Mouse (Mus musculus): ENCODE measurements at regions not wholly inside any gene's neighbourhood (a gene's known extent, or its start where the extent isn't known, plus 50 kb on each side); places are given as distances from the start of the nearest gene placed in this dataset.

- H3K27me3 ChIP-seq (replicated peaks; ENCODE audit: low read depth, poor library complexity, severe bottlenecking) = no peaks in the 10 kb centered on the region
- 76% methylated on average over 6 of the region's 6 CpGs for WGBS
Observed at GRCm38 (mm10) chr10:119146342-119146741, 93.5 kb downstream of the Cand1 start.

GRCm38 (mm10) chr10:119142866-119143265 is 97.0 kb downstream of the Cand1 start:
- Histone ChIP-seq H3K4me3 (no peak overlapping the region), H3K27me3 (replicated peaks; ENCODE audit: low read depth, poor library complexity, severe bottlenecking) (no peaks in the 10 kb centered on the region), H3K9me3 (no peaks in the 10 kb centered on the region), H3K4me1 (no peaks in the 10 kb centered on the region; the same call in 1 of the 2 replicates), H3K27ac (replicated peaks) (no peak overlapping the region), H3K36me3 (replicated peaks) (no peaks in the 10 kb centered on the region)
- WGBS = 94% methylated on average over 6 of the region's 6 CpGs
- no peak for DNase-seq (ENCODE audit: low spot score)

More at GRCm38 (mm10) chr10:119146342-119146741, 93.5 kb downstream of the Cand1 start:
- no peak overlapping the region for H3K27ac ChIP-seq (replicated peaks)
- no peaks in the 10 kb centered on the region for H3K9me3 ChIP-seq
- no peaks in the 10 kb centered on the region for H3K36me3 ChIP-seq (replicated peaks)
- no peak for DNase-seq (ENCODE audit: low spot score)
- H3K4me3 ChIP-seq = no peak overlapping the region
- H3K4me1 ChIP-seq = no peaks in the 10 kb centered on the region

GRCm38 (mm10) chr10:119142307-119142706 is 97.5 kb downstream of the Cand1 start:
- Histone ChIP-seq H3K4me3 (no peak overlapping the region), H3K27me3 (replicated peaks; ENCODE audit: low read depth, poor library complexity, severe bottlenecking) (no peaks in the 10 kb centered on the region), H3K4me1 (no peaks in the 10 kb centered on the region; the same call in 1 of the 2 replicates), H3K9me3 (no peaks in the 10 kb centered on the region), H3K36me3 (replicated peaks) (no peaks in the 10 kb centered on the region), H3K27ac (replicated peaks) (no peak overlapping the region)
- DNase-seq (ENCODE audit: low spot score) = no peak
- WGBS = 86% methylated on average over 5 of the region's 5 CpGs

- H3K27me3 ChIP-seq (replicated peaks; ENCODE audit: low read depth, poor library complexity, severe bottlenecking) = 0 out of 2 replicates have a peak, but pooled peaks cover 4% of the 10 kb centered on the region
- DNase-seq (ENCODE audit: low spot score) = no peak
- WGBS = 73% methylated on average over 6 of the region's 6 CpGs
- H3K36me3 ChIP-seq (replicated peaks) = no peaks in the 10 kb centered on the region
- no peak overlapping the region for H3K4me3 ChIP-seq
- no peak overlapping the region for H3K27ac ChIP-seq (replicated peaks)
- no peaks in the 10 kb centered on the region for H3K9me3 ChIP-seq
- H3K4me1 ChIP-seq = peaks cover 11% of the 10 kb centered on the region
Observed at GRCm38 (mm10) chr10:119138237-119138636, 101.6 kb downstream of the Cand1 start.

- Histone ChIP-seq H3K4me1 (peaks cover 22% of the 10 kb centered on the region), H3K36me3 (replicated peaks) (no peaks in the 10 kb centered on the region), H3K9me3 (no peaks in the 10 kb centered on the region), H3K27me3 (replicated peaks; ENCODE audit: low read depth, poor library complexity, severe bottlenecking) (0 out of 2 replicates have a peak, but pooled peaks cover 4% of the 10 kb centered on the region), H3K27ac (replicated peaks) (no peak overlapping the region), H3K4me3 (no peak overlapping the region)
- WGBS = 59% methylated on average over 11 of the region's 11 CpGs
- DNase-seq (ENCODE audit: low spot score) = no peak
Observed at GRCm38 (mm10) chr10:119135489-119135924, 104.3 kb downstream of the Cand1 start.

GRCm38 (mm10) chr10:119134797-119135488 is 104.9 kb downstream of the Cand1 start:
- H3K4me3 ChIP-seq = no peak overlapping the region
- peak overlapping the region; percentile 30; the same call in 1 of the 2 replicates for H3K27ac ChIP-seq (replicated peaks)
- peaks cover 22% of the 10 kb centered on the region for H3K4me1 ChIP-seq
- no peaks in the 10 kb centered on the region for H3K9me3 ChIP-seq
- DNase-seq (ENCODE audit: low spot score) = no peak
- no peaks in the 10 kb centered on the region for H3K36me3 ChIP-seq (replicated peaks)
- WGBS = 62% methylated on average over 10 of the region's 10 CpGs
- 0 out of 2 replicates have a peak, but pooled peaks cover 4% of the 10 kb centered on the region for H3K27me3 ChIP-seq (replicated peaks; ENCODE audit: low read depth, poor library complexity, severe bottlenecking)

- no peak overlapping the region for H3K27ac ChIP-seq (replicated peaks)
- peak; percentile 74 for DNase-seq (ENCODE audit: low spot score)
- no peaks in the 10 kb centered on the region for H3K9me3 ChIP-seq
- H3K4me1 ChIP-seq = peaks cover 22% of the 10 kb centered on the region
- no peaks in the 10 kb centered on the region for H3K36me3 ChIP-seq (replicated peaks)
- 28% methylated on average over 16 of the region's 16 CpGs for WGBS
- peak overlapping the region; percentile 14; the same call in 1 of the 2 replicates for H3K4me3 ChIP-seq
- 0 out of 2 replicates have a peak, but pooled peaks cover 4% of the 10 kb centered on the region for H3K27me3 ChIP-seq (replicated peaks; ENCODE audit: low read depth, poor library complexity, severe bottlenecking)
Observed at GRCm38 (mm10) chr10:119131977-119132376, 107.9 kb downstream of the Cand1 start.

- 85% methylated on average over 6 of the region's 6 CpGs for WGBS
- Histone ChIP-seq H3K27me3 (replicated peaks; ENCODE audit: low read depth, poor library complexity, severe bottlenecking) (0 out of 2 replicates have a peak, but pooled peaks cover 4% of the 10 kb centered on the region), H3K36me3 (replicated peaks) (no peaks in the 10 kb centered on the region), H3K4me3 (no peak overlapping the region), H3K9me3 (no peaks in the 10 kb centered on the region), H3K4me1 (peaks cover 21% of the 10 kb centered on the region), H3K27ac (replicated peaks) (no peak overlapping the region)
- no peak for DNase-seq (ENCODE audit: low spot score)
Observed at GRCm38 (mm10) chr10:119130676-119131075, 109.2 kb downstream of the Cand1 start.

GRCm38 (mm10) chr10:119128035-119128434 is 111.8 kb downstream of the Cand1 start:
- Histone ChIP-seq H3K4me3 (no peak overlapping the region), H3K27me3 (replicated peaks; ENCODE audit: low read depth, poor library complexity, severe bottlenecking) (no peaks in the 10 kb centered on the region), H3K4me1 (peaks cover 11% of the 10 kb centered on the region), H3K36me3 (replicated peaks) (no peaks in the 10 kb centered on the region), H3K9me3 (no peaks in the 10 kb centered on the region), H3K27ac (replicated peaks) (no peak overlapping the region)
- WGBS = 93% methylated on average over 3 of the region's 3 CpGs
- no peak for DNase-seq (ENCODE audit: low spot score)

GRCm38 (mm10) chr10:119123517-119123916 is 116.3 kb downstream of the Cand1 start:
- WGBS = 71% methylated on average over 5 of the region's 5 CpGs
- no peak overlapping the region for H3K4me3 ChIP-seq
- H3K27me3 ChIP-seq (replicated peaks; ENCODE audit: low read depth, poor library complexity, severe bottlenecking) = no peaks in the 10 kb centered on the region
- no peaks in the 10 kb centered on the region for H3K9me3 ChIP-seq
- H3K36me3 ChIP-seq (replicated peaks) = no peaks in the 10 kb centered on the region
- no peak for DNase-seq (ENCODE audit: low spot score)
- 0 out of 2 replicates have a peak, but pooled peaks cover 6% of the 10 kb centered on the region for H3K4me1 ChIP-seq
- no peak overlapping the region for H3K27ac ChIP-seq (replicated peaks)

- H3K4me1 ChIP-seq = 0 out of 2 replicates have a peak, but pooled peaks cover 6% of the 10 kb centered on the region
- no peaks in the 10 kb centered on the region for H3K27me3 ChIP-seq (replicated peaks; ENCODE audit: low read depth, poor library complexity, severe bottlenecking)
- no peak overlapping the region for H3K4me3 ChIP-seq
- no peaks in the 10 kb centered on the region for H3K9me3 ChIP-seq
- no peaks in the 10 kb centered on the region for H3K36me3 ChIP-seq (replicated peaks)
- no peak overlapping the region for H3K27ac ChIP-seq (replicated peaks)
- WGBS = 88% methylated on average over 8 of the region's 8 CpGs
- DNase-seq (ENCODE audit: low spot score) = no peak
Observed at GRCm38 (mm10) chr10:119122347-119122746, 117.5 kb downstream of the Cand1 start.

- no peak overlapping the region for H3K4me3 ChIP-seq
- 70% methylated on average over 6 of the region's 6 CpGs for WGBS
Observed at GRCm38 (mm10) chr10:119121575-119121974, 118.3 kb downstream of the Cand1 start.

GRCm38 (mm10) chr10:119116843-119117390 is 122.9 kb downstream of the Cand1 start:
- H3K27ac ChIP-seq (replicated peaks) = no peak overlapping the region
- no peaks in the 10 kb centered on the region for H3K27me3 ChIP-seq (replicated peaks; ENCODE audit: low read depth, poor library complexity, severe bottlenecking)
- no peak overlapping the region for H3K4me3 ChIP-seq
- DNase-seq (ENCODE audit: low spot score) = no peak
- no peaks in the 10 kb centered on the region for H3K9me3 ChIP-seq
- 0 out of 2 replicates have a peak, but pooled peaks cover 5% of the 10 kb centered on the region for H3K4me1 ChIP-seq
- WGBS = 78% methylated on average over 2 of the region's 2 CpGs
- no peaks in the 10 kb centered on the region for H3K36me3 ChIP-seq (replicated peaks)

More at GRCm38 (mm10) chr10:119121575-119121974, 118.3 kb downstream of the Cand1 start:
- H3K27me3 ChIP-seq (replicated peaks; ENCODE audit: low read depth, poor library complexity, severe bottlenecking) = no peaks in the 10 kb centered on the region
- no peaks in the 10 kb centered on the region for H3K36me3 ChIP-seq (replicated peaks)
- H3K4me1 ChIP-seq = 0 out of 2 replicates have a peak, but pooled peaks cover 6% of the 10 kb centered on the region
- H3K9me3 ChIP-seq = no peaks in the 10 kb centered on the region
- no peak overlapping the region for H3K27ac ChIP-seq (replicated peaks)
- DNase-seq (ENCODE audit: low spot score) = no peak
